Mouse (Mus musculus) MEL (cell line): ENCODE measurements at regions not wholly inside any gene's neighbourhood (a gene's known extent, or its start where the extent isn't known, plus 50 kb on each side); places are given as distances from the start of the nearest gene placed in this dataset.

ENCODE experiments used
- DNase-seq: peaks from one replicate; pipeline ENCODE4 v3.0.0; 2011; ENCODE audit warnings: low read depth, low spot score
- H3K27ac ChIP-seq: 2 replicates; pipeline ENCODE4 v1.5.1; 2012; ENCODE audit warnings: low read depth, mild to moderate bottlenecking, control low read depth, low read length, moderate library complexity; ENCODE audit not compliant: control insufficient read depth
- H3K27me3 ChIP-seq, 2 experiments: fragments of 150-350 bp in 1 of 2; sonication (generic) in 1 of 2; 2 replicates each; pipeline ENCODE4 v1.6.1; 2012; ENCODE audit warnings: low read length in 2 of 2, mild to moderate bottlenecking in 2 of 2, improper control_type of control experiment in 1 of 2, moderate library complexity in 1 of 2; ENCODE audit not compliant: insufficient read depth in 2 of 2, control insufficient read depth in 1 of 2
- H3K36me3 ChIP-seq, 2 experiments: 2 replicates each; pipeline ENCODE4 v1.6.1; 2012 to 2014; ENCODE audit warnings: low read length in 2 of 2, improper control_type of control experiment in 1 of 2, inconsistent platforms in 1 of 2, mild to moderate bottlenecking in 1 of 2; ENCODE audit not compliant: insufficient read depth in 2 of 2, control insufficient read depth in 1 of 2
- H3K4me1 ChIP-seq, 2 experiments: fragments of 150-350 bp in 1 of 2; sonication (generic) in 1 of 2; 2 replicates each; pipeline ENCODE4 v1.6.1; 2012; ENCODE audit warnings: low read length in 2 of 2, improper control_type of control experiment in 1 of 2, mild to moderate bottlenecking in 1 of 2; ENCODE audit not compliant: insufficient read depth in 2 of 2, control insufficient read depth in 1 of 2
- H3K4me3 ChIP-seq, 2 experiments: fragments of 150-350 bp in 1 of 2; sonication (generic) in 1 of 2; 2 replicates each; pipeline ENCODE4 v1.5.1; 2012; ENCODE audit warnings: low read depth in 2 of 2, low read length in 2 of 2, mild to moderate bottlenecking in 2 of 2, moderate library complexity in 2 of 2, control low read depth in 1 of 2, improper control_type of control experiment in 1 of 2; ENCODE audit not compliant: control insufficient read depth in 1 of 2, insufficient read depth in 1 of 2
- H3K79me2 ChIP-seq: 2 replicates; pipeline ENCODE4 v1.6.1; 2012; ENCODE audit warnings: mild to moderate bottlenecking, low read length, moderate library complexity; ENCODE audit not compliant: control insufficient read depth, poor library complexity, insufficient read depth
- H3K9ac ChIP-seq: 2 replicates; pipeline ENCODE4 v1.6.1; 2012; ENCODE audit warnings: low read depth, mild to moderate bottlenecking, control low read depth, low read length, moderate library complexity; ENCODE audit not compliant: control insufficient read depth, poor library complexity, severe bottlenecking
- H3K9me3 ChIP-seq: fragments of 150-350 bp; sonication (generic); replicated peaks from 2 replicates; pipeline ENCODE4 v1.6.1; 2012; ENCODE audit warnings: mild to moderate bottlenecking, low read length, improper control_type of control experiment, moderate library complexity; ENCODE audit not compliant: insufficient read depth
- BHLHE40 ChIP-seq: IDR thresholded peaks from 2 replicates; pipeline ENCODE4 v1.6.1; 2012; ENCODE audit warnings: low read depth, mild to moderate bottlenecking, inconsistent platforms, low read length, improper control_type of control experiment, borderline replicate concordance
- CHD1 ChIP-seq: IDR thresholded peaks from 2 replicates; pipeline ENCODE4 v1.6.1; 2012; ENCODE audit warnings: low read depth, mild to moderate bottlenecking, inconsistent platforms, low read length, improper control_type of control experiment
- CHD2 ChIP-seq: IDR thresholded peaks from 2 replicates; pipeline ENCODE4 v1.6.1; 2011; ENCODE audit warnings: low read length, improper control_type of control experiment
- CTCF ChIP-seq, 3 experiments: IDR thresholded peaks in 2 of 3; conservative IDR thresholded peaks in 1 of 3; 2 replicates each; pipeline ENCODE4 v1.5.1; 2011 to 2012; ENCODE audit warnings: low read length in 3 of 3, low read depth in 2 of 3, mild to moderate bottlenecking in 2 of 3, improper control_type of control experiment in 1 of 3, inconsistent platforms in 1 of 3, mixed read lengths in 1 of 3, moderate library complexity in 1 of 3; ENCODE audit not compliant: control insufficient read depth in 1 of 3, insufficient read depth in 1 of 3, poor library complexity in 1 of 3, severe bottlenecking in 1 of 3
- E2F4 ChIP-seq: IDR thresholded peaks from 2 replicates; pipeline ENCODE4 v1.6.1; 2011; ENCODE audit warnings: low read depth, low read length, improper control_type of control experiment, borderline replicate concordance
- EP300 ChIP-seq, 2 experiments: IDR thresholded peaks; 2 replicates each; pipeline ENCODE4 v1.6.1; 2011; ENCODE audit warnings: improper control_type of control experiment in 2 of 2, low read length in 2 of 2, low read depth in 1 of 2, mild to moderate bottlenecking in 1 of 2
- ETS1 ChIP-seq: IDR thresholded peaks from 2 replicates; pipeline ENCODE4 v1.6.1; 2012; ENCODE audit warnings: low read depth, mild to moderate bottlenecking, inconsistent platforms, low read length, improper control_type of control experiment, moderate library complexity
- GABPA ChIP-seq: IDR thresholded peaks from 2 replicates; pipeline ENCODE4 v1.6.1; 2012; ENCODE audit warnings: low read depth, mild to moderate bottlenecking, inconsistent platforms, low read length, improper control_type of control experiment, moderate library complexity
- GATA1 ChIP-seq: IDR thresholded peaks from 2 replicates; pipeline ENCODE4 v1.6.1; 2011; ENCODE audit warnings: low read depth, low read length, improper control_type of control experiment
- HCFC1 ChIP-seq: IDR thresholded peaks from 2 replicates; pipeline ENCODE4 v1.6.1; 2012; ENCODE audit warnings: low read depth, mild to moderate bottlenecking, inconsistent platforms, low read length, improper control_type of control experiment, moderate library complexity
- JUND ChIP-seq: IDR thresholded peaks from 2 replicates; pipeline ENCODE4 v1.6.1; 2011; ENCODE audit warnings: low read depth, mild to moderate bottlenecking, improper control_type of control experiment, low read length
- KAT2A ChIP-seq: conservative IDR thresholded peaks from 2 replicates; pipeline ENCODE4 v1.6.1; 2012; ENCODE audit warnings: low read depth, low read length, improper control_type of control experiment, inconsistent platforms
- MAX ChIP-seq: IDR thresholded peaks from 2 replicates; pipeline ENCODE4 v1.6.1; 2011; ENCODE audit warnings: low read length, improper control_type of control experiment
- MXI1 ChIP-seq: IDR thresholded peaks from 2 replicates; pipeline ENCODE4 v1.6.1; 2011; ENCODE audit warnings: mild to moderate bottlenecking, low read depth, low read length, improper control_type of control experiment
- MYB ChIP-seq: IDR thresholded peaks from 2 replicates; pipeline ENCODE4 v1.6.1; 2011; ENCODE audit warnings: mild to moderate bottlenecking, low read depth, low read length, improper control_type of control experiment
- MYC ChIP-seq: IDR thresholded peaks from 2 replicates; pipeline ENCODE4 v1.6.1; 2011; ENCODE audit warnings: low read depth, mild to moderate bottlenecking, low read length, improper control_type of control experiment, moderate library complexity
- POLR2A ChIP-seq, 2 experiments: IDR thresholded peaks; 2 replicates each; pipeline ENCODE4 v1.6.1; 2011 to 2012; ENCODE audit warnings: low read length in 2 of 2, mild to moderate bottlenecking in 2 of 2, control low read depth in 1 of 2, improper control_type of control experiment in 1 of 2, low read depth in 1 of 2, moderate library complexity in 1 of 2; ENCODE audit not compliant: control insufficient read depth in 1 of 2, insufficient read depth in 1 of 2, poor library complexity in 1 of 2
- RAD21 ChIP-seq: IDR thresholded peaks from 2 replicates; pipeline ENCODE4 v1.6.1; 2011; ENCODE audit warnings: mild to moderate bottlenecking, low read depth, low read length, improper control_type of control experiment
- RCOR1 ChIP-seq: IDR thresholded peaks from 2 replicates; pipeline ENCODE4 v1.6.1; 2012; ENCODE audit warnings: low read depth, mild to moderate bottlenecking, inconsistent platforms, low read length, improper control_type of control experiment
- TAL1 ChIP-seq: IDR thresholded peaks from 2 replicates; pipeline ENCODE4 v1.6.1; 2012; ENCODE audit warnings: mild to moderate bottlenecking, inconsistent platforms, low read length, moderate library complexity, mixed read lengths
- USF2 ChIP-seq, 2 experiments: IDR thresholded peaks; 2 replicates each; pipeline ENCODE4 v1.6.1; 2011 to 2012; ENCODE audit warnings: improper control_type of control experiment in 2 of 2, low read length in 2 of 2, borderline replicate concordance in 1 of 2, inconsistent platforms in 1 of 2, low read depth in 1 of 2, mild to moderate bottlenecking in 1 of 2; ENCODE audit not compliant: insufficient read depth in 1 of 2
- ZC3H11A ChIP-seq: IDR thresholded peaks from 2 replicates; pipeline ENCODE4 v1.6.1; 2012; ENCODE audit warnings: low read depth, mild to moderate bottlenecking, inconsistent platforms, low read length, improper control_type of control experiment
- ZMIZ1 ChIP-seq: IDR thresholded peaks from 2 replicates; pipeline ENCODE4 v1.6.1; 2012; ENCODE audit warnings: low read depth, mild to moderate bottlenecking, inconsistent platforms, low read length, improper control_type of control experiment, moderate library complexity
- ZNF384 ChIP-seq: IDR thresholded peaks from 2 replicates; pipeline ENCODE4 v1.6.1; 2012; ENCODE audit warnings: low read depth, mild to moderate bottlenecking, inconsistent platforms, low read length, improper control_type of control experiment

GRCm38 (mm10) chr9:97297538-97297937 lies 72.2 kb downstream of the Trim42 start:
- Histone ChIP-seq H3K4me1 (no peaks in the 10 kb centered on the region), H3K4me3 (no peak overlapping the region), H3K9ac (no peak overlapping the region), H3K27ac (no peak overlapping the region), H3K36me3 (no peaks in the 10 kb centered on the region), H3K9me3 (no peaks in the 10 kb centered on the region), H3K27me3 (no peaks in the 10 kb centered on the region), H3K79me2 (no peaks in the 10 kb centered on the region)
- no peak for DNase-seq
- TF ChIP-seq EP300 (IDR thresholded peaks at IDR 0.05; ENCODE audit: low read depth in 1 of 2, low read length in 2 of 2) = no peak
- no peak for TF ChIP-seq POLR2A (IDR thresholded peaks at IDR 0.05; ENCODE audit: control insufficient read depth in 1 of 2, insufficient read depth in 1 of 2, low read depth in 1 of 2, low read length in 2 of 2, poor library complexity in 1 of 2)
- no peak for TF ChIP-seq KAT2A
- no peak for TF ChIP-seq CHD2
- no peak for TF ChIP-seq ETS1
- no peak for TF ChIP-seq GABPA
- no peak for TF ChIP-seq MAX
- no peak for TF ChIP-seq HCFC1
- TF ChIP-seq CHD1 = no peak
- TF ChIP-seq JUND = no peak
- no peak for TF ChIP-seq ZC3H11A
- no peak for TF ChIP-seq BHLHE40
- TF ChIP-seq RAD21 = no peak
- TF ChIP-seq TAL1 = no peak
- TF ChIP-seq E2F4 = no peak
- TF ChIP-seq MXI1 = no peak
- no peak for TF ChIP-seq GATA1

DNA sequence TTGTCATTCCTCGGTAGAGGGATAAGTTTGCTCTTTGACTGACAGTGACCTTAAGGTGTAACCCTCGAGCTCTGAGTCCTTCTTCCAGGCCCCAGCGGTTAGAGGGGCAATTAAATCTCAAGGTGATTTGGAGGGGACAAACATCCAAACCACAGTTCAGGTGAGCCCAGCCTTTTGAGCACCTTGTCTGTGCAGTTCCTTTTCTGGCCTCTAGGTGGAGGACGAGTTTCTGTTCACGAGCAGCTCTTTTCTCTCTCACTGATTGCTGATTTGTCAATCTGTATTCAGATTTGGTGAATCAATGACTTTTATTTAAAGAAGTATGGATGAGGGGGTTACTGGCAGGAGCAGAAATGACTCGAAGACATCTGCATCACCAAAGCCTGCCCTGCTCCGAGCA lies 74.0 kb downstream of the Trim42 start:
- TF ChIP-seq RAD21 = peak; percentile 27
- no peak for TF ChIP-seq ZMIZ1
- no peak for TF ChIP-seq ZC3H11A
- no peak for TF ChIP-seq USF2 (IDR thresholded peaks at IDR 0.05; ENCODE audit: borderline replicate concordance in 1 of 2, insufficient read depth in 1 of 2, low read depth in 1 of 2, low read length in 2 of 2)
- no peak for TF ChIP-seq ZNF384
- TF ChIP-seq MYC = no peak
- no peak for TF ChIP-seq TAL1
- TF ChIP-seq ETS1 = no peak
- no peak for TF ChIP-seq CHD1
- TF ChIP-seq MYB = no peak
- no peak for TF ChIP-seq RCOR1
- peak; percentile 43 to 60 (median 47); a peak in 5 of 6 replicates for TF ChIP-seq CTCF (IDR thresholded peaks at IDR 0.05 in 2 of 3, conservative IDR thresholded peaks at IDR 0.05 in 1 of 3; ENCODE audit: control insufficient read depth in 1 of 3, insufficient read depth in 1 of 3, low read depth in 2 of 3, low read length in 3 of 3, poor library complexity in 1 of 3, severe bottlenecking in 1 of 3)
- no peak for TF ChIP-seq GATA1

More for the DNA sequence above, 74.0 kb downstream of the Trim42 start:
- Histone ChIP-seq H3K9ac (no peak overlapping the region), H3K36me3 (no peaks in the 10 kb centered on the region), H3K27ac (no peak overlapping the region), H3K4me1 (no peaks in the 10 kb centered on the region), H3K27me3 (no peaks in the 10 kb centered on the region), H3K4me3 (no peak overlapping the region), H3K79me2 (no peaks in the 10 kb centered on the region), H3K9me3 (no peaks in the 10 kb centered on the region)
- peak; percentile 23 for DNase-seq
